Mouse (Mus musculus): ENCODE results near the gene Ssh2. TPM values are rescaled to one million over a fixed set of nuclear protein-coding genes. Genes with fewer than 3 reads are reported as not detected.

Gene Ssh2
- polyA plus RNA-seq, 1 experiment from 2014 or later: 10.9 TPM

DNA sequence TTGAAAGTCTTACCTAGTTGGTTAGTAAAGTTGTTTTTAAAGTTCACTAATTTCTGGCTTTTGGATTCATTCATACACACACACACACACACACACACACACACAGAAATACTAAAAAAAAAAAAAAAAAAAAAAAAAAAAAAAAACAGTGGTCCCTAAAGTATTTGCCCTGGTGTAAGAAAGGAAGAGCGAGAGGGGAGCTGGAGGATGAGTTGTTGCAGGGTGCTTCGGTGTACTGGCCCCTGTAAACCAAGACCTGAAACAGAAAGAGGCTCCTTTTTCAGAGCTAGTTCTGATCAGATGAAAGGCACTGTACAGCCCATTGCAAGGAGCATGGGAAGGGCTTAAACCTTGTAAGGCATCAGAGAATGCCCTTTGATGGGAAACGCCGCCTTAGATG lies 131.2 kb downstream of the Ssh2 start:
- no peak for ATAC-seq (ENCODE audit: insufficient number of reproducible peaks, insufficient read depth, low FRiP score, low read depth)
- H3K4me1 ChIP-seq (ENCODE audit: control insufficient read depth, insufficient read depth, low read length): no peaks in the 10 kb centered on the region
- H3K27ac ChIP-seq (ENCODE audit: low read length): no peak overlapping the region
- no peaks in the 10 kb centered on the region for H3K36me3 ChIP-seq (ENCODE audit: control insufficient read depth, insufficient read depth, low read length)
- no peaks in the 10 kb centered on the region for H3K9me3 ChIP-seq (ENCODE audit: control insufficient read depth, low read depth, low read length)
- H3K9ac ChIP-seq (replicated peaks; ENCODE audit: low read depth, low read length): no peak overlapping the region
- H3K27me3 ChIP-seq (ENCODE audit: control insufficient read depth, insufficient read depth, low read length): no peaks in the 10 kb centered on the region
- 82% methylated on average over 4 of the region's 4 CpGs for WGBS
- no peak overlapping the region for H3K4me3 ChIP-seq (ENCODE audit: low read depth, low read length)
- no peak overlapping the region for H3K4me2 ChIP-seq (replicated peaks; ENCODE audit: low read depth, low read length)

DNA sequence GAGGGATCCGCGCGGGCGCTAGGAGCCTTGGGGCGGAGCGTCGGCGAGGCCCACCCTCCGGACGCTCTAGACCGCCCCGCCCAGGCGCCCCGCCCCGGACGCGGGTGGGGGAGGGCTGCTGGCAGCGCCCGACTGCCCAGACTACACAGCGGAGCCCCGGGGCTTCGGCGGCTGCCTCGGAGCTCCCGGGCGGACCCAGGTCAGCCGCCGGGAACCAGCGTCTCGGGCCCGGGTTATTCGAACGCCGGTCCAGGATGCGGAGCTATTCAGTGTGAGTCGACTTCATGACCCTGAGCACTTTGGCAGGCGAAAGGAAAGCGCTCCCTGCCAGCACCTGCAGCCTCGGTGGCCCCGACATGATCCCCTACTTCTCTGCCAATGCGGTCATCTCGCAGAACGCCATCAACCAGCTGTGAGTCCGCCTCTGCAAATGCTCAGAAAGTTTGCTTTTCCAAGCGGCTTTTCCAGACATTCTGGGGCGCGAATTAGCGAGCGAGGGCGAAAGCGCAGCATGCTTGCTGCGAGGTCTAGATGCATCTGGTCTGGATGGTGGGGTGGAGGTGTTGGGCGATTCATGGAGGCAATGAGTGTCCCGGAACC lies 132.2 kb downstream of the Ssh2 start:
- H3K36me3 ChIP-seq (ENCODE audit: control insufficient read depth, insufficient read depth, low read length): no peaks in the 10 kb centered on the region
- H3K27me3 ChIP-seq (ENCODE audit: control insufficient read depth, insufficient read depth, low read length): no peaks in the 10 kb centered on the region
- peak overlapping the region; percentile 60 for H3K4me2 ChIP-seq (replicated peaks; ENCODE audit: low read depth, low read length)
- under 1% methylated on average over 51 of the region's 54 CpGs for WGBS
- H3K4me3 ChIP-seq (ENCODE audit: low read depth, low read length): peak overlapping the region; percentile 65
- H3K4me1 ChIP-seq (ENCODE audit: control insufficient read depth, insufficient read depth, low read length): no peaks in the 10 kb centered on the region
- H3K27ac ChIP-seq (ENCODE audit: low read length): no peak overlapping the region
- ATAC-seq (ENCODE audit: insufficient number of reproducible peaks, insufficient read depth, low FRiP score, low read depth): peak; percentile 99
- peak overlapping the region; percentile 21 for H3K9ac ChIP-seq (replicated peaks; ENCODE audit: low read depth, low read length)
- no peaks in the 10 kb centered on the region for H3K9me3 ChIP-seq (ENCODE audit: control insufficient read depth, low read depth, low read length)

DNA sequence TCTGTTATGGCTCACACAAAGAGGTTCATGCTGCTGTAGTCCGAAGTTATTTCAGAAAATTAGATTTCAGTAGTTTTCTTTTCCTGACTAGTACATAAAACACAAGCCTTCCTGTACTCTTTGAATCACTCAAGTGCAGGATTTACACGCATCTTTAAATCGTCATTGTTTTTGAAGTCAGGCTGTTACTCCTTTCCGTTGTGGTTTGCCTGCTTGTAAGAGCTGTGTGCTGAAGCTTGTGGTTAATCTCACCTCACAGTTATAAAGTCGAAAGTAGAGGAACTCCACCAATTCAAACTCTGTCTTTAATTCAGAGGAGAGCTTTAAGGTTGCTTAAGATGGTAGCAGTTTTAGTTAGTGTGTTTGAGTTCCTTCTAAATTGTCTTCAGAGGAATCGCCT lies 132.9 kb downstream of the Ssh2 start:
- 37% methylated on average over 6 of the region's 6 CpGs for WGBS
- no peaks in the 10 kb centered on the region for H3K27me3 ChIP-seq (ENCODE audit: control insufficient read depth, insufficient read depth, low read length)
- H3K4me1 ChIP-seq (ENCODE audit: control insufficient read depth, insufficient read depth, low read length): no peaks in the 10 kb centered on the region
- no peak overlapping the region for H3K9ac ChIP-seq (replicated peaks; ENCODE audit: low read depth, low read length)
- H3K4me2 ChIP-seq (replicated peaks; ENCODE audit: low read depth, low read length): peak overlapping the region; percentile 60
- peak overlapping the region; percentile 65 for H3K4me3 ChIP-seq (ENCODE audit: low read depth, low read length)
- no peaks in the 10 kb centered on the region for H3K9me3 ChIP-seq (ENCODE audit: control insufficient read depth, low read depth, low read length)
- ATAC-seq (ENCODE audit: insufficient number of reproducible peaks, insufficient read depth, low FRiP score, low read depth): no peak
- H3K27ac ChIP-seq (ENCODE audit: low read length): no peak overlapping the region
- H3K36me3 ChIP-seq (ENCODE audit: control insufficient read depth, insufficient read depth, low read length): no peaks in the 10 kb centered on the region

DNA sequence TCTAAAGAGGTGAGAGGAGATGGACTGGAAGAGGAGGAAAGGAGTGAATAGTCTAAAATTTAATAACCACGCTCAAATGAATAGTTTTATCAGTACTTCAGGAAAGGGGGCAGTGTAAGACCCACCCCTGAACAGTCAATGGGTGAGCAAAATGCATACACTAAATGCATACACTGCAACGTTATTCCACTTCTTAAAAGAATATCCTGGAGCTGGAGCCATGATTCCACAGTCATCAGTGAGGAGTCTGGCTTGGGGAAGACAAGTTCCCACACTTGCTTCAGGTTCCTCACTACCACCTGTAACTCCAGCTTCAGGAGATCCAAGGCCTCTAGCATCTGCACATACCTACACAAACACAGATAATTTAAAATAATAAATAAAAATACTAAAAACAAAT lies 133.6 kb downstream of the Ssh2 start:
- Histone ChIP-seq H3K9ac (replicated peaks; ENCODE audit: low read depth, low read length) (no peak overlapping the region), H3K4me3 (ENCODE audit: low read depth, low read length) (no peak overlapping the region), H3K4me1 (ENCODE audit: control insufficient read depth, insufficient read depth, low read length) (no peaks in the 10 kb centered on the region), H3K36me3 (ENCODE audit: control insufficient read depth, insufficient read depth, low read length) (no peaks in the 10 kb centered on the region), H3K9me3 (ENCODE audit: control insufficient read depth, low read depth, low read length) (no peaks in the 10 kb centered on the region), H3K4me2 (replicated peaks; ENCODE audit: low read depth, low read length) (peak overlapping the region; percentile 60; the same call in 1 of the 2 replicates), H3K27me3 (ENCODE audit: control insufficient read depth, insufficient read depth, low read length) (no peaks in the 10 kb centered on the region), H3K27ac (ENCODE audit: low read length) (no peak overlapping the region)
- no peak for ATAC-seq (ENCODE audit: insufficient number of reproducible peaks, insufficient read depth, low FRiP score, low read depth)
- 82% methylated on average over 2 of the region's 2 CpGs for WGBS

DNA sequence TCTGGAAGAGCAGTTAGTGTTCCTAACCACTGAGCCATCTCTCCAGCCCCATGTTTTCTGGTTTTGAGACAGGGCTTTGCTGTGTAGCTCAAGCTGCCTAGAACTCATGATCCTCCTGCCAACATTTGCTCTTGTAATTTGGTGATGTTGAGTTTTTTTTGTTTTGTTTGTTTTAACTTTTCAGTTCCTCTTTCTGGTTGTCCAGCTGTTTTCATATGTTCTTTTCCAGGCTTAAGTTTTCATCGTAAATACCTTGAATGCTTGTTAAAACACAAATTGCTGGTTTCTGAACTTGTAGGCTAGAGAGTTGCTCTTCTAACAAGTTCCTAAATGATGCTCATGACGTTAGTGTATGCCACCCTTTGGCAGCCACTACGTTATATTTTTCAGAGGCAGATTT lies 139.0 kb downstream of the Ssh2 start:
- Histone ChIP-seq H3K36me3 (ENCODE audit: control insufficient read depth, insufficient read depth, low read length) (no peaks in the 10 kb centered on the region), H3K27me3 (ENCODE audit: control insufficient read depth, insufficient read depth, low read length) (no peaks in the 10 kb centered on the region), H3K9me3 (ENCODE audit: control insufficient read depth, low read depth, low read length) (no peaks in the 10 kb centered on the region), H3K27ac (ENCODE audit: low read length) (no peak overlapping the region), H3K9ac (replicated peaks; ENCODE audit: low read depth, low read length) (no peak overlapping the region), H3K4me3 (ENCODE audit: low read depth, low read length) (no peak overlapping the region), H3K4me2 (replicated peaks; ENCODE audit: low read depth, low read length) (no peak overlapping the region), H3K4me1 (ENCODE audit: control insufficient read depth, insufficient read depth, low read length) (no peaks in the 10 kb centered on the region)
- 83% methylated on average over 3 of the region's 3 CpGs for WGBS
- no peak for ATAC-seq (ENCODE audit: insufficient number of reproducible peaks, insufficient read depth, low FRiP score, low read depth)

DNA sequence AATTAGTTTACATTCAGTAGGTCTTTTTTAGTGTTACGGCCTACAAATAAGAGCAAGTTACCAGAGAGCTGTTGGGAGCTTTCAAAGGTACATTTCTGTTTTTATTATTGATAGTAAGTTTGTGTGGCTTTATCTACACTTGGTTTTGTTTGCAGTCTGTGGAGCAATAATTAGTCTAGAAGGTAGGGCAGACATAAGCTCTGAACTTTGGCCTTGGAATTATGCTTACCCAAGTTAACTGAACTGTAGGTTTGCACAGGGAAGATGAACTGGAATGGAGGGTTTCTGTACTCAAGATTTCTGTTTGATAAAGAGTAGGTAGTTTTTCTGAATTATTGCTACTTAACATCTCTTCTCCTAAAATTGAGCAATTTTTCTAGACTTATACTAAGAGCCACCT lies 141.8 kb downstream of the Ssh2 start:
- no peak for ATAC-seq (ENCODE audit: insufficient number of reproducible peaks, insufficient read depth, low FRiP score, low read depth)
- no peak overlapping the region for H3K4me3 ChIP-seq (ENCODE audit: low read depth, low read length)
- no peak overlapping the region for H3K27ac ChIP-seq (ENCODE audit: low read length)
- H3K36me3 ChIP-seq (ENCODE audit: control insufficient read depth, insufficient read depth, low read length): no peaks in the 10 kb centered on the region
- WGBS: 89% methylated on average over 1 of the region's 1 CpGs
- H3K9ac ChIP-seq (replicated peaks; ENCODE audit: low read depth, low read length): no peak overlapping the region
- H3K9me3 ChIP-seq (ENCODE audit: control insufficient read depth, low read depth, low read length): no peaks in the 10 kb centered on the region
- no peak overlapping the region for H3K4me2 ChIP-seq (replicated peaks; ENCODE audit: low read depth, low read length)
- no peaks in the 10 kb centered on the region for H3K27me3 ChIP-seq (ENCODE audit: control insufficient read depth, insufficient read depth, low read length)
- no peaks in the 10 kb centered on the region for H3K4me1 ChIP-seq (ENCODE audit: control insufficient read depth, insufficient read depth, low read length)

DNA sequence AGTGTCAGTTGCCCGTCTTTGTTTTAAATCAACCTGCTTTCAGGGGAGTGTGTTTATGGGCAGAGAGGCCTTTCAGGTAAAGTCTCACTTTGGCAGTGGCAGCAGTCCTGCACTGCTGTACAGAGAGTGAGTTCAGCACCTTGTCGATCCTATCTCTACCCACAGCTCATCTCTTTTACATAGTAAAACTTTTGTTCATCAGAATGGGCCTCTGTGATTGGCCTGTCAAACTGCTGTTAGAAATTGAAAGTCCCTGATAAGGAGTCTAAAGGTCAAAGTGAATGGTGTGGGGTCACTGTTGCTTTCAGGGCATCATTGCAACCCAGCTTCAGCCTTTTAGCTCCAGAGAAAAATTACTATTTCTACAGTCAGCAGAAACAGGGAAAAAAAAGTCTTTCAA lies 147.4 kb downstream of the Ssh2 start:
- Histone ChIP-seq H3K27ac (ENCODE audit: low read length) (no peak overlapping the region), H3K4me1 (ENCODE audit: control insufficient read depth, insufficient read depth, low read length) (no peaks in the 10 kb centered on the region), H3K27me3 (ENCODE audit: control insufficient read depth, insufficient read depth, low read length) (no peaks in the 10 kb centered on the region), H3K9me3 (ENCODE audit: control insufficient read depth, low read depth, low read length) (no peaks in the 10 kb centered on the region), H3K36me3 (ENCODE audit: control insufficient read depth, insufficient read depth, low read length) (no peaks in the 10 kb centered on the region), H3K4me2 (replicated peaks; ENCODE audit: low read depth, low read length) (no peak overlapping the region), H3K4me3 (ENCODE audit: low read depth, low read length) (no peak overlapping the region), H3K9ac (replicated peaks; ENCODE audit: low read depth, low read length) (no peak overlapping the region)
- ATAC-seq (ENCODE audit: insufficient number of reproducible peaks, insufficient read depth, low FRiP score, low read depth): no peak
- WGBS: 52% methylated on average over 2 of the region's 2 CpGs

DNA sequence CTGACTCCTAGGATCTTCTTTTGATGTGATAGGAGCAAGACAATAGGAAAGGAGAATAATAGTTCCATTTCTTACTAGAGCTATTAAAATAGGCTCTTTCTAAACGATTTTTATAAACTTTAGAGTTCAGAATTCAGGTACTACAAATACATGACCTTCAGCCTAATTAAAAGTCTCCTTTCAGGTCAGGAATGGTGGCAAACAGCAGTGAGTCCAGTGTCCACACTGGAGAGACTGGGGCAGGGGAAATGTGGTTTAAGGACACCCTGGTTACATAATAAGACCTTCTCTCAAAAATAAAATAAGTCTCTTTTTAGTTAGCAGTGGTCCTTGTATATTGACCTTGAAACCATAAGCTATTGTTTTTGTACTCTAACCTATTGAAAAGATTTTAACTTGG lies 148.3 kb downstream of the Ssh2 start:
- WGBS: 64% methylated on average over 1 of the region's 1 CpGs
- Histone ChIP-seq H3K4me1 (ENCODE audit: control insufficient read depth, insufficient read depth, low read length) (peaks cover 4% of the 10 kb centered on the region), H3K27ac (ENCODE audit: low read length) (no peak overlapping the region), H3K27me3 (ENCODE audit: control insufficient read depth, insufficient read depth, low read length) (no peaks in the 10 kb centered on the region), H3K9ac (replicated peaks; ENCODE audit: low read depth, low read length) (no peak overlapping the region), H3K4me2 (replicated peaks; ENCODE audit: low read depth, low read length) (no peak overlapping the region), H3K9me3 (ENCODE audit: control insufficient read depth, low read depth, low read length) (no peaks in the 10 kb centered on the region), H3K4me3 (ENCODE audit: low read depth, low read length) (no peak overlapping the region), H3K36me3 (ENCODE audit: control insufficient read depth, insufficient read depth, low read length) (no peaks in the 10 kb centered on the region)
- ATAC-seq (ENCODE audit: insufficient number of reproducible peaks, insufficient read depth, low FRiP score, low read depth): no peak

DNA sequence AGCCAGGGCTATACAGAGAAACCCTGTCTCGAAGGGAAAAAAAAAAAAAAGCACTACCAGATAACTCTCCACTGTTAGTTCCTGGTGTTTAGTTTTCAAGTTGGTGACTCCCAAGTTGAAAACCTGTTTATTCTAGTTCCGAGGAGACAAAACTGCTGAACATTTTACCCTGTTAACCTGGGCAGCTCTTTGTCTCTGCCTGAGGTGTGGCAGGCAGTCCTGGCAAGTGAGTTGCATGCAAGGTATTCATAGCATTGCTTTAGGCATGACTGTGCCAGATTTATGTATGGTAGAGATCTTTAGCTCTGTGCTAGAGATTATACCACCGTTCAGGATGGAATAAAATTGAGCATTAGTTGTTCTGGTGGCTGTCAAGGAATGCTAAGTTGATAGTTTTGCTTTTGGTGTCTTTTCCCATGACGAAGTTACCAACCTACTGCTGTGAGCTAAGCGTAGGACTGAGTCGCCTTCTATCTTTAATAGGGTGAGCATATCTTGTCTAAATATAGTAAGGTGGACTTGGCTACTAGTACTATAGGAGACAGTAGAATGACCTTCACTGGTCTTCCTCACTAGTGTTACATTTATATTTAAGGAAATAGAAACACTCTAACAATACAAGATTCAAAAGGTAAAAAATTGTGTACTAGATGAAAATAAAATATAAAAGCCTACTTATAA lies 149.8 kb downstream of the Ssh2 start:
- WGBS: 80% methylated on average over 6 of the region's 6 CpGs
- H3K36me3 ChIP-seq (ENCODE audit: control insufficient read depth, insufficient read depth, low read length): no peaks in the 10 kb centered on the region
- no peak overlapping the region for H3K27ac ChIP-seq (ENCODE audit: low read length)
- no peaks in the 10 kb centered on the region for H3K9me3 ChIP-seq (ENCODE audit: control insufficient read depth, low read depth, low read length)
- H3K27me3 ChIP-seq (ENCODE audit: control insufficient read depth, insufficient read depth, low read length): no peaks in the 10 kb centered on the region
- peaks cover 11% of the 10 kb centered on the region for H3K4me1 ChIP-seq (ENCODE audit: control insufficient read depth, insufficient read depth, low read length)
- no peak overlapping the region for H3K4me2 ChIP-seq (replicated peaks; ENCODE audit: low read depth, low read length)
- no peak overlapping the region for H3K9ac ChIP-seq (replicated peaks; ENCODE audit: low read depth, low read length)
- no peak for ATAC-seq (ENCODE audit: insufficient number of reproducible peaks, insufficient read depth, low FRiP score, low read depth)
- no peak overlapping the region for H3K4me3 ChIP-seq (ENCODE audit: low read depth, low read length)
